Mouse (Mus musculus) embryonic facial prominence, embryonic 13.5 days (tissue): Measurements from ENCODE around the gene Cit. TPM values are rescaled to one million over a fixed set of nuclear protein-coding genes. Genes with fewer than 3 reads are reported as not detected.

Experiments used
- ATAC-seq: fragments of 200-750 bp; cut with Nextera tagmentation; 2 replicates; pipeline ENCODE4 v1.8.0; 2017; ENCODE audit warnings: low read depth; ENCODE audit not compliant: insufficient number of reproducible peaks, insufficient read depth, low FRiP score, low TSS enrichment
- H3K27ac ChIP-seq: fragments of 300-500 bp; sonication (generic); 2 replicates; pipeline ENCODE4 v1.5.1; 2015; ENCODE audit warnings: moderate library complexity, mild to moderate bottlenecking, inconsistent platforms
- H3K27me3 ChIP-seq: fragments of 300-500 bp; sonication (generic); 2 replicates; pipeline ENCODE4 v1.6.1; 2015; ENCODE audit warnings: mild to moderate bottlenecking, inconsistent platforms
- H3K36me3 ChIP-seq: fragments of 300-500 bp; sonication (generic); 2 replicates; pipeline ENCODE4 v1.6.1; 2015; ENCODE audit warnings: mild to moderate bottlenecking, inconsistent platforms
- H3K4me1 ChIP-seq: fragments of 300-500 bp; sonication (generic); 2 replicates; pipeline ENCODE4 v1.6.1; 2015; ENCODE audit warnings: inconsistent platforms
- H3K4me2 ChIP-seq: fragments of 300-500 bp; sonication (generic); 2 replicates; pipeline ENCODE4 v1.6.1; 2015; ENCODE audit warnings: moderate library complexity, mild to moderate bottlenecking, inconsistent platforms
- H3K4me3 ChIP-seq: fragments of 300-500 bp; sonication (generic); 2 replicates; pipeline ENCODE4 v1.5.1; 2015; ENCODE audit warnings: mild to moderate bottlenecking, inconsistent platforms
- H3K9ac ChIP-seq: fragments of 300-500 bp; sonication (generic); 2 replicates; pipeline ENCODE4 v1.6.1; 2015; ENCODE audit warnings: mild to moderate bottlenecking, inconsistent platforms
- H3K9me3 ChIP-seq: fragments of 300-500 bp; sonication (generic); 2 replicates; pipeline ENCODE4 v1.6.1; 2016; ENCODE audit warnings: inconsistent platforms
- WGBS: fragments of 180-500 bp; shearing (Covaris S2); methylation state at CpG from one replicate; pipeline ENCODE4 v1.1.7; 2015; ENCODE audit warnings: mixed read lengths; 5-methylcytosine and 5-hydroxymethylcytosine counted together
- polyA plus RNA-seq: library from polyadenylated mRNA; unstranded; fragments of >200 nt; fragmentation: Nextera tagmentation; extraction: Ambion mirVana; gene quantifications from 2 replicates; pipeline ENCODE4 v1.2.1, GENCODE M21; 2015

Cit gene
- polyA plus RNA-seq, 1 experiment from 2014 or later, result 31.6 TPM

- peaks cover 44% of the 10 kb centered on the region for H3K36me3 ChIP-seq
- H3K27me3 ChIP-seq, result no peaks in the 10 kb centered on the region
- no peaks in the 10 kb centered on the region for H3K4me1 ChIP-seq
- H3K9me3 ChIP-seq, result no peaks in the 10 kb centered on the region
- no peak overlapping the region for H3K9ac ChIP-seq
- H3K4me3 ChIP-seq, result no peak overlapping the region
- ATAC-seq, result no peak
- no peak overlapping the region for H3K4me2 ChIP-seq
- WGBS, result 85% methylated on average over 13 of the region's 13 CpGs
- H3K27ac ChIP-seq, result no peak overlapping the region
Measured at GRCm38 (mm10) chr5:115997376-115997775, 152.3 kb downstream of the Cit start.

GRCm38 (mm10) chr5:116003154-116003553 lies 158.1 kb downstream of the Cit start:
- Histone ChIP-seq H3K27ac (no peak overlapping the region), H3K27me3 (no peaks in the 10 kb centered on the region), H3K4me2 (no peak overlapping the region), H3K36me3 (peaks cover 12% of the 10 kb centered on the region), H3K4me1 (peaks cover 4% of the 10 kb centered on the region; the same call in 1 of the 2 replicates), H3K4me3 (no peak overlapping the region), H3K9ac (no peak overlapping the region), H3K9me3 (no peaks in the 10 kb centered on the region)
- WGBS, result 78% methylated on average over 8 of the region's 8 CpGs
- no peak for ATAC-seq

- Histone ChIP-seq H3K9ac (no peak overlapping the region), H3K27ac (no peak overlapping the region), H3K9me3 (no peaks in the 10 kb centered on the region), H3K27me3 (no peaks in the 10 kb centered on the region), H3K4me1 (peaks cover 4% of the 10 kb centered on the region; the same call in 1 of the 2 replicates), H3K4me3 (no peak overlapping the region), H3K4me2 (no peak overlapping the region), H3K36me3 (peaks cover 12% of the 10 kb centered on the region)
- 44% methylated on average over 13 of the region's 13 CpGs for WGBS
- no peak for ATAC-seq
Measured at GRCm38 (mm10) chr5:116003825-116004224, 158.7 kb downstream of the Cit start.

GRCm38 (mm10) chr5:116004271-116004670 lies 159.2 kb downstream of the Cit start:
- peaks cover 6% of the 10 kb centered on the region; the same call in 1 of the 2 replicates for H3K4me1 ChIP-seq
- WGBS, result 90% methylated on average over 10 of the region's 10 CpGs
- H3K27ac ChIP-seq, result no peak overlapping the region
- ATAC-seq, result no peak
- no peaks in the 10 kb centered on the region for H3K27me3 ChIP-seq
- H3K4me2 ChIP-seq, result no peak overlapping the region
- no peaks in the 10 kb centered on the region for H3K9me3 ChIP-seq
- H3K9ac ChIP-seq, result no peak overlapping the region
- no peak overlapping the region for H3K4me3 ChIP-seq
- peaks cover 9% of the 10 kb centered on the region for H3K36me3 ChIP-seq

- no peak for ATAC-seq
- no peak overlapping the region for H3K4me3 ChIP-seq
- peaks cover 7% of the 10 kb centered on the region; the same call in 1 of the 2 replicates for H3K4me1 ChIP-seq
- H3K9me3 ChIP-seq, result no peaks in the 10 kb centered on the region
- no peaks in the 10 kb centered on the region for H3K27me3 ChIP-seq
- H3K27ac ChIP-seq, result no peak overlapping the region
- no peak overlapping the region for H3K9ac ChIP-seq
- H3K36me3 ChIP-seq, result no peaks in the 10 kb centered on the region; the same call in 1 of the 2 replicates
- WGBS, result 69% methylated on average over 22 of the region's 22 CpGs
- H3K4me2 ChIP-seq, result no peak overlapping the region
Measured at GRCm38 (mm10) chr5:116006324-116007099, 161.4 kb downstream of the Cit start.

- Histone ChIP-seq H3K4me2 (no peak overlapping the region), H3K9me3 (no peaks in the 10 kb centered on the region), H3K27me3 (no peaks in the 10 kb centered on the region), H3K27ac (no peak overlapping the region), H3K36me3 (peaks cover 5% of the 10 kb centered on the region), H3K4me1 (peaks cover 7% of the 10 kb centered on the region; the same call in 1 of the 2 replicates), H3K4me3 (no peak overlapping the region), H3K9ac (no peak overlapping the region)
- ATAC-seq, result no peak
- WGBS, result 83% methylated on average over 13 of the region's 13 CpGs
Measured at GRCm38 (mm10) chr5:116007723-116008122, 162.6 kb downstream of the Cit start.

- no peak overlapping the region for H3K4me3 ChIP-seq
- 43% methylated on average over 15 of the region's 15 CpGs for WGBS
- H3K4me1 ChIP-seq, result 0 out of 2 replicates have a peak, but pooled peaks cover 3% of the 10 kb centered on the region
- H3K36me3 ChIP-seq, result peaks cover 21% of the 10 kb centered on the region
- H3K9me3 ChIP-seq, result no peaks in the 10 kb centered on the region
- no peak overlapping the region for H3K4me2 ChIP-seq
- no peak for ATAC-seq
- H3K27me3 ChIP-seq, result no peaks in the 10 kb centered on the region
- H3K9ac ChIP-seq, result no peak overlapping the region
- H3K27ac ChIP-seq, result no peak overlapping the region
Measured at GRCm38 (mm10) chr5:116009091-116009851, 164.2 kb downstream of the Cit start.

GRCm38 (mm10) chr5:116009884-116010627 lies 165.0 kb downstream of the Cit start:
- H3K9me3 ChIP-seq, result no peaks in the 10 kb centered on the region
- peaks cover 28% of the 10 kb centered on the region for H3K36me3 ChIP-seq
- no peak overlapping the region for H3K9ac ChIP-seq
- no peak overlapping the region for H3K27ac ChIP-seq
- H3K4me3 ChIP-seq, result no peak overlapping the region
- H3K4me1 ChIP-seq, result 0 out of 2 replicates have a peak, but pooled peaks cover 3% of the 10 kb centered on the region
- H3K27me3 ChIP-seq, result no peaks in the 10 kb centered on the region
- WGBS, result 69% methylated on average over 2 of the region's 2 CpGs
- H3K4me2 ChIP-seq, result no peak overlapping the region
- no peak for ATAC-seq

GRCm38 (mm10) chr5:116011700-116012099 lies 166.6 kb downstream of the Cit start:
- 93% methylated on average over 7 of the region's 7 CpGs for WGBS

GRCm38 (mm10) chr5:116012503-116012902 lies 167.4 kb downstream of the Cit start:
- no peak overlapping the region for H3K9ac ChIP-seq
- no peak for ATAC-seq
- no peak overlapping the region for H3K4me3 ChIP-seq
- no peak overlapping the region for H3K4me2 ChIP-seq
- H3K36me3 ChIP-seq, result peaks cover 53% of the 10 kb centered on the region
- 89% methylated on average over 7 of the region's 7 CpGs for WGBS
- no peaks in the 10 kb centered on the region for H3K9me3 ChIP-seq
- H3K4me1 ChIP-seq, result 0 out of 2 replicates have a peak, but pooled peaks cover 3% of the 10 kb centered on the region
- H3K27me3 ChIP-seq, result no peaks in the 10 kb centered on the region
- H3K27ac ChIP-seq, result no peak overlapping the region

More at GRCm38 (mm10) chr5:116011700-116012099, 166.6 kb downstream of the Cit start:
- 0 out of 2 replicates have a peak, but pooled peaks cover 3% of the 10 kb centered on the region for H3K4me1 ChIP-seq
- H3K36me3 ChIP-seq, result peaks cover 45% of the 10 kb centered on the region
- H3K9ac ChIP-seq, result no peak overlapping the region
- no peaks in the 10 kb centered on the region for H3K27me3 ChIP-seq
- H3K4me2 ChIP-seq, result no peak overlapping the region
- ATAC-seq, result no peak
- H3K9me3 ChIP-seq, result no peaks in the 10 kb centered on the region
- no peak overlapping the region for H3K27ac ChIP-seq
- H3K4me3 ChIP-seq, result no peak overlapping the region

- H3K4me3 ChIP-seq, result no peak overlapping the region
- no peak overlapping the region for H3K9ac ChIP-seq
- 86% methylated on average over 8 of the region's 8 CpGs for WGBS
- H3K27me3 ChIP-seq, result no peaks in the 10 kb centered on the region
- 0 out of 2 replicates have a peak, but pooled peaks cover 3% of the 10 kb centered on the region for H3K4me1 ChIP-seq
- H3K4me2 ChIP-seq, result no peak overlapping the region
- H3K36me3 ChIP-seq, result peaks cover 66% of the 10 kb centered on the region
- H3K27ac ChIP-seq, result no peak overlapping the region
- no peaks in the 10 kb centered on the region for H3K9me3 ChIP-seq
- ATAC-seq, result no peak
Measured at GRCm38 (mm10) chr5:116013821-116014220, 168.7 kb downstream of the Cit start.
